Mouse (Mus musculus) adrenal gland, postnatal 10 days (tissue): Measurements from ENCODE around the gene Ffar1. TPM values are rescaled to one million over a fixed set of nuclear protein-coding genes. Genes with fewer than 3 reads are reported as not detected.

Experiments used
- DNase-seq: peaks from one replicate; pipeline ENCODE4 v3.0.0; 2021; ENCODE audit warnings: mixed read lengths
- long read RNA-seq, 2 experiments: library from polyadenylated mRNA; stranded (forward); transcript quantifications; one replicate each; pipeline ENCODE4 v2.0.0; 2021
- total RNA-seq, 2 experiments: library from RNA; stranded (reverse); gene quantifications; 2 replicates each; pipeline ENCODE4 v1.2.3; 2021

The Ffar1 gene
- under 1 TPM; 0.09 to 0.12 TPM for total RNA-seq
- long read RNA-seq, experiment 1 = 0 reads
- long read RNA-seq, experiment 2 = 0 reads

GRCm38 (mm10) chr7:30861464-30861863 is at the start of gene Ffar1:
Ffar1 (minus strand) TSS chr7:30861564.
- DNase-seq = no peak

DNA sequence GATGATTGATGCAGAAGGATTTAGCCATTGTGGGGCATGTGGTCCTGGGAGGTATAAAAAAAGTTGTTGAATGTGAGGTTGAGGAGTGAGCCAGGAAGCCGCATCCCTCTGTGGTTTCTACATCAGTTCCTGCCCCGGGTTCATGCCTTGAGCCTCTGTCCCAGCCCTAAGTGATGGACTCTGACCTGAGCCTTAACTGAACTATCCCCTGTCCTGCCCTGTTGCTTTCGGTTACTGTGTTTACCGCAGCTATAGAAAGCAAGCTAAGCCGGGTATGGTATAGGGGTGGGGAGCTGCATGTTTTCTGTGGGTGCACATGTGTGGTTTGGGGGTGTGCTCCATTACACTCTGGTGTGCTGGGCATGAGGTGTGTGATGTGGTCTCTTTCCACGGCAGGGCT is 48.4 kb upstream of the Ffar1 start:
- no peak for DNase-seq

DNA sequence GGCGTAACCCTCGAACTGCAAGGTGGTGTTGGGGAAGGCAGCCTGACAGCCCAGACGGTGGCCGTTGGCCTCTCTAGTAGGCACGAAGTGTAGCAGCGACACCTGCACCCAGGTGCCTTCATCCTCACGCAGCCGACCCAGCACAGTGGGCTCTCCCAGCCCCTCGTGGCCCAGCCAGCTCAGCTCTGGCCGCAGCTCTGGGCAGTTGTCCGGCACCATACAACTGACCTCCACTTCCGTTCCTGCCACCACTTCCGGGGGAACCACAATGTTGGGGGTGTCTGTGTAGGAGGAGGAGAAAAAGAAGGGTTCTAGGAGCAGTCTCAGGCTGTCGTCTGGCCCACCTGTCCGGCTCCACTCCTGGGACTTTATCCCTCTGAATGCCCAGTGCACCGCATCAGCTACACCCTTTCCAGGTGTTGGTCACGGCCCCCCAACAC is 47.6 kb upstream of the Ffar1 start:
- DNase-seq = no peak

GRCm38 (mm10) chr7:30908277-30908991 is 47.1 kb upstream of the Ffar1 start:
- DNase-seq = peak; percentile 32

DNA sequence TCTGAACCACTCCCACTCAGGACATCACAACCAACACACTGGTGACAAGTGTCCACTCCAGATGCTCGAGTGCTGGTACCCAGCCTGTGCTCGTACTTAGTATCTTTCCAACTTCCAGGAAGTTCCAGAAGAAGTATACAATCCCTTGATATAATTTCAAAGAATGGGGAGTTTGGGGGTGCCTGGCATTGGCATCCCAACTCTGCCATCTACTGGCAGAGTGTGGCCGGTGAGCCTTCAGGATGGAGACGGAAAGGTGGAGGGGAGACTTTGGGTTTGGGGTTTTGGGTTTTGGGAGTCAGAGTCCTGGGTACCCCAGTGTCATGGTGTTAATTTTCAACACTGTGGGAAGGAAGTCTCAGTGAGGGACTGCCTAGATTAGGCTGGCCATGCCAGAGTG is 42.7 kb upstream of the Ffar1 start:
- DNase-seq = peak; percentile 46

- no peak for DNase-seq
These were observed 33.9 kb upstream of the Ffar1 start for GRCm38 (mm10) chr7:30895217-30895616.

DNA sequence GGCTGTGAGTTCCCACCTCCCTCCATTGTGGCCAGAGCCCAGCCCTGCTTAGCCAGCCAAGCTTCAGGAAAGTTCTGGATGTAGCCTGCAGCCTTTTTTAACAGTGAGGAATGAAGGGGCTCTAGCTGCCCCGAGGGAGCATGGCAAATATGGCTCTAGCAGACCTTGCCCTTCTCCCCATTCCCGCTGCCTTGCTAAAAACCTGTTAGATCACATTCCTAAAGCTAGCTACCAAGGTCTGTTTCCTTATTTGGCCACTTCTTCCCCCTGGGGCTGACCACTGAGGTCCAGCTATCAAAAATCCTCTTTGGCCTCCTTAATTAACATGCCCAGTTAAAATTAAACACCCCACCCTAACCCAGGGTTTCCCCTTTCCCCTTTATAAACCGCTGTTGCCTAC is 31.2 kb upstream of the Ffar1 start:
- DNase-seq = no peak

GRCm38 (mm10) chr7:30891746-30892145 is 30.4 kb upstream of the Ffar1 start:
- DNase-seq = no peak

DNA sequence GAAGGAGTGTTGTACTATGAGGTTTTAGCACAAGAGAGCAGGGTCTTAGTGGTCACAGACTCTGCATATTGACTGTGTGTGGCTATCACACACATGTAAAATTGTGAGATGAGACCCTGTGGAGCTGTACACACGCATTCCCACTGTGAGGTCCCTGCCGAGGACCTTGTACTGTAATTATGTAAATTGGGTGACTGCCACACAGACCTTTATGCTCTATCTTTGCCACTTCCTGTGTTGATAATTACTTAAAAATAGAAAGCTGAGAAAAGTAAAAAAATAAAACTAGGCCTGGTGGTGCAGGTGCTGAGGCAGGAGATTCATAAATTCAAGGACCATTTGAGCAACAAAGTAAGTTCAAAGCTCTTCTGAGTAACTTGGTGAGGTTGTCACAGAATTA is 29.3 kb upstream of the Ffar1 start:
- DNase-seq = no peak

- DNase-seq = no peak
These were observed 27.4 kb upstream of the Ffar1 start for GRCm38 (mm10) chr7:30888786-30889185.

- no peak for DNase-seq
These were observed 26.3 kb upstream of the Ffar1 start for GRCm38 (mm10) chr7:30887568-30888188.

DNA sequence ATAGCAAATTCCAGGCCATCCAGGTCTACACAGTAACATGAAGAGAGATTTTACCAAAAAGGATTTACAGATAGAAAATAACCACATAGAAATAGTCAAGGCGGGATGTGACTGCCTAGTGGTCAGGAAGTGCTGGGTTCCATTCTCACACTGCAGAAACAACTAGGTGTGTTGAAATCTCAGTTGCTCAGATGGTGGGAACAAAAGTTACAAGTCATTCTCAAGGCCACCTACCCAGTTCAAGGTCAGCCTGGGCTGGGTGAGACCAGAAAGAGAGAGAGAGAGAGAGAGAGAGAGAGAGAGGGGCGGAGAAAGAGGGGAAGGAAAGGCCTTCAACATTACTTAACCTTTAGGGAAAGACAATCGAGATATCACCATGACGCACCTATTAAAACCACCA is 25.5 kb upstream of the Ffar1 start:
- peak; percentile 31 for DNase-seq

GRCm38 (mm10) chr7:30884047-30884446 is 22.7 kb upstream of the Ffar1 start:
- DNase-seq = peak; percentile 30

DNA sequence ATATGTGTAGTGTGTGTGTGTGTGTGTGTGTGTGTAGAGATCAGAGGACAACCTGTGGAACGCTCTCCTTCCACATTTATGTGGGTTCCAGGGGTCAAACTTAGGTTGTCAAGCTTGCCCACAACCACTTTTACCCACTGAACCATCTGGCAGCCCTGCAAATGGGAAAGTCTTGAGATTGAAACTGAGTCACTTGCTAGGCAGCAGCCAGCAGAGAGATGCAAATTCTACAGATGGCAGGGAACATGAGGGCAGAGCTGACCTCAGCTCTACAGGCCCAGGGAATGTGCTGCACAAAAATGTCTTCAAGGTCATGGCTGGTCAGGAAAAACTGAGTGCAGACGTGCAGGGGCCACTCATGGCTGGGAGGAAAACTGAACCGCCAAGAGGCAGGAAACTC is 20.0 kb upstream of the Ffar1 start:
- DNase-seq = no peak

GRCm38 (mm10) chr7:30880176-30880575 is 18.8 kb upstream of the Ffar1 start, which contains the start of gene Cd22:
Cd22 (minus strand) TSS chr7:30880342.
- DNase-seq = no peak

DNA sequence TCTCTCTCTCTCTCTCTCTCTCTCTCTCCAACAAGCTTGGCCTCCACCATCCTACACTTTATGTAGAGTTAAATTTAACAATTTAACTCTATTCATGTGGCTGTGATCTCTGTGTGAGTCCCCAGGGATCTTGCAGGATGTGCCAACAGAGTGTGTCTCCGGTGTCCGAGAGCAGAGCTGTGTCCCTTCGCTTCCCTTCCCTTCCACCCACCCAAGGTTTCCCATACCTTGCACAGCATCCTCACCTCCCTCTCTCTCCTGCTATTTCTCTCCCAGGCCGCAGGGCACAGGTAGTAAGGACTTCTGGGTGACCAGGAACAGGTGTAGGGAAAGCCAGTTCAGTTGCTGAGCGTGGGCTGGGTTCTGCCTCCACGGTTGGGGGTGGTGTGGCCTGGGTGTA is 17.6 kb upstream of the Ffar1 start:
- no peak for DNase-seq

DNA sequence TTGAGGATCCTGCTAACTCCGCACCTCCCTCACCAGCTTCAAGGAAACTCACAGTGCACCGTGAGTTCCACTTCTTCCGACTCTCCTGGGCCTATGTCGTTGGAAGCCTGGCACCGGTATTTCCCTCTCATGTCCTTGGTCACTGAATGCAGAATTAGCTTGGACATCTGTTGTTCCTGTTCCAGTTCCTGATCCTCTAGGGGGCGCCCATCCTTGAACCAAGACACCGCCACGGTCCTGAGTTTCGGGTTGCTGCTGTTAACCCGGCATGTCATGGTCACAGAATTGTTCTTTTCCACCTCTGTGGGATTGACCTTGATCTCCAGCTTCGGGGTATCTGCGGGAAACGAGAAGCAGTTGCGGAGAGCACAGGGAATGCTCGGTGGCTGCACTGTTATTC is 11.7 kb upstream of the Ffar1 start:
- DNase-seq = peak; percentile 89

DNA sequence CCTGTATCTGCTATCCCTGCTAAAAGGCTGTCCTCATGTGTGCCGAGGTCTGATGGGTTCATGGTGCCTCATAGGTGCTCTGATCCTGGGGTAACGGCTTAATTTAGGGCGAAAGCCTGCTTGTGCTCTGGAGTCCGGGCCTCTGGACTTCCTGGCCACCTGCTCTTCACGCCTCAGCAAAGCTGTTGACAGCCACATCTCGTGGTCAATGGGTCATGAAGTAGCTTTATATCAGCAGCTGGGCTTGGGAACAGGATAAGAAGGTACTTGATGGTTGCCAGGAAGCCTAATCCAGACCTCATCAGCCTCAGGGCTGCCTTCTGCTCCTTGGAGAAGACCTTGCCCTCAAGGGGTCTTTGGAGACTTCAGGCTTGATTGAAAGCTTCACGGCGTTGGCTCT is 2.0 kb upstream of the Ffar1 start:
- no peak for DNase-seq

GRCm38 (mm10) chr7:30859635-30860402 is 1.5 kb downstream of the Ffar1 start:
- peak; percentile 72 for DNase-seq

DNA sequence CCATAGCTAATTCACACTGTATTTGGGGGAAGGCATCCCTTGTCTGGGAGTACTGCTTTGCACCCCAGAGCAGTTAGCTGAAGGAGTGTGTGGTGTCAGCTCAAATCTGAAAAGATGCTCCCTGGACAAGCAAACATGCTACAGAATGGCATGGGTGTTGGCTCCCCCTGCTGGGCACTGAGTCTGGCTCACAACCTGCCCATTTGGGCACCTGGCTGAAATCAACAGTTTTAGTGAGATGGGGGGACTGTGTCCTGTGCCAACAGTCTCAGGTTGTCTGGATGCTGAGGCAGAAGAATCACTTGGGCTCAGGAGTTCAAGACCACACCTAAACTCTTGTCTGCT is 2.1 kb downstream of the Ffar1 start:
- DNase-seq = peak; percentile 88

DNA sequence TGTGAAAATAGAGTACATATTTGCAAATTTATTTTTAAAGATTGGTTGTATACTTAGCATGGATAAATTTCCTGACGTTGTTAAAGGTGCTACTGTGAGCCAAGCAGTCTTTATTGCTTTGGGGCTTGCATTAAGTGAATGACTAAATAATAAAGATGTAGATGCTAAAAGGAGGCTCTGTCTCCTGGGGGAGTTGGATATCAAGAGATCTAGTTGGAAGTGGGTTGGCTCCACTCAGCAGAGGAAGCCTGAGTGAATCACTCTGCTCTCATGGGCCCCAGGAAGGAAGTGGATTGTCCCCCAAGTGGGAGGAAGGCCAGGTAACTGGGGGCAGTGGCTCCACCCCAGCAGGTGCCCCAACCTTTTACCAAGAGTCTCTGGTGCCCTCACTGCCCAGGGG is 3.6 kb downstream of the Ffar1 start:
- DNase-seq = no peak

DNA sequence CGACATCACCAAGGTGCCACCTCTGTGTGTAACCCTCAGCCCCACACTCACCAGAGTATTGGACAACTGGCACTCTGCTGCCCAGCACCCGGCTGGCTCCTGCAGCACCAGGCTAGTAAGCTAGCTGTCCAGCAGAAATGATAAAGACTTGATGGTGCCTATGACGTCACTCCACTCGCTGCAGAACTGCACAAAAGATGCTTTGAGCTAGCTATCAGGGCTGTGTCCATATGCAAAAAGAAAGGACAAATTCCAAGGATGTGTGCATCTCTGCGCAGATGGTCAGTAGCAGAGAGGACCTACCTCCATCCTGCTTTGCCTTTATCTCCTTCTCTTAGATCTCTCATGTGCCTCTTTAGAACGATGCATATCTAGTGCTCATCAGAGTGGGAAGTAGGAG is 5.3 kb downstream of the Ffar1 start, which contains the start of gene Ffar3:
TSS of gene Ffar3 (minus strand) at position 101 of the 400 bp plus-strand sequence.
- DNase-seq = no peak

DNA sequence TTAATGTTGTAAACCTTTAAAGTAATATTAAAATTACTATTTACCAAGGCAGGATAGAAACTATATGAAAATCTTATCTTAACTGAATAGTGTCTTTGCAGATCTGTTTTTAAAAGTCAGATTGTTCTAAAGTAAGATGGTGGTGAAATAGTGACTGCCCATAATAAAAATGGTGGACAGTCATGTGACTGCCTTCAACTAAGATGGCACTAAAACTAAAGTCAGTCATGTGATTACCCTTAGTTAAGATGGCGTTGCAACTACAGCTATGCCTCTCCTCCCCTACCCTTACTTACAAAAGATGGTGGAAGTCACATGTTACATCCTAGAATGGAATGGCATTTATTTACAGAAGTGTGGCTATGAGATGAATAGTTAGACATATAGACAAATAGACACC is 9.9 kb downstream of the Ffar1 start:
- DNase-seq = no peak
